Mouse (Mus musculus) stomach, postnatal 0 days (tissue): Measurements from ENCODE around the gene Atad3a. TPM values are rescaled to one million over a fixed set of nuclear protein-coding genes. Genes with fewer than 3 reads are reported as not detected.

ENCODE experiments used
- ATAC-seq: fragments of 200-750 bp; cut with Nextera tagmentation; 2 replicates; pipeline ENCODE4 v1.8.0; 2017; ENCODE audit not compliant: low FRiP score, low TSS enrichment
- DNase-seq: peaks from one replicate; pipeline ENCODE4 v3.0.0-alpha.2; 2016; ENCODE audit warnings: low spot score
- H3K27ac ChIP-seq: fragments of 300-500 bp; sonication (generic); replicated peaks from 2 replicates; pipeline ENCODE4 v1.5.1; 2014; ENCODE audit warnings: mild to moderate bottlenecking, control low read depth
- H3K27me3 ChIP-seq: fragments of 300-500 bp; sonication (generic); 2 replicates; pipeline ENCODE4 v1.6.1; 2014; ENCODE audit warnings: low read length; ENCODE audit not compliant: control insufficient read depth, insufficient read depth
- H3K36me3 ChIP-seq: fragments of 300-500 bp; sonication (generic); 2 replicates; pipeline ENCODE4 v1.6.1; 2014; ENCODE audit warnings: low read length, mixed read lengths; ENCODE audit not compliant: control insufficient read depth, insufficient read depth
- H3K4me1 ChIP-seq: fragments of 300-500 bp; sonication (generic); replicated peaks from 2 replicates; pipeline ENCODE4 v1.6.1; 2014; ENCODE audit warnings: antibody characterized with exemption; ENCODE audit not compliant: control insufficient read depth, insufficient read depth
- H3K4me2 ChIP-seq: fragments of 300-500 bp; sonication (generic); replicated peaks from 2 replicates; pipeline ENCODE4 v1.6.1; 2014; ENCODE audit warnings: low read depth, mild to moderate bottlenecking, control low read depth, moderate library complexity
- H3K4me3 ChIP-seq: fragments of 300-500 bp; sonication (generic); 2 replicates; pipeline ENCODE4 v1.5.1; 2014; ENCODE audit warnings: low read depth, low read length, control low read depth
- H3K9ac ChIP-seq: fragments of 300-500 bp; sonication (generic); 2 replicates; pipeline ENCODE4 v1.6.1; 2014; ENCODE audit warnings: mild to moderate bottlenecking, low read length, control low read depth, mixed read lengths
- H3K9me3 ChIP-seq: fragments of 300-500 bp; sonication (generic); 2 replicates; pipeline ENCODE4 v1.6.1; 2016; ENCODE audit warnings: low read length; ENCODE audit not compliant: control insufficient read depth
- CTCF ChIP-seq: IDR thresholded peaks from 2 replicates; pipeline ENCODE4 v1.5.1; 2016; ENCODE audit warnings: antibody characterized with exemption, low read depth, mild to moderate bottlenecking, moderate library complexity
- EP300 ChIP-seq: optimal IDR thresholded peaks from 2 replicates; pipeline ENCODE3; 2016; ENCODE audit warnings: antibody characterized with exemption
- WGBS: fragments of 180-500 bp; shearing (Covaris S2); extraction: QIAGEN DNeasy Blood & Tissue Kit; methylation state at CpG from one replicate; pipeline ENCODE4 v1.1.7; 2014; 5-methylcytosine and 5-hydroxymethylcytosine counted together
- polyA plus RNA-seq: library from polyadenylated mRNA; unstranded; fragments of >200 nt; fragmentation: Nextera tagmentation; extraction: Ambion mirVana; gene quantifications from 2 replicates; pipeline ENCODE4 v1.2.1, GENCODE M21; 2015

Atad3a gene
- polyA plus RNA-seq, 1 experiment from 2014 or later = 48.8 TPM

- peak; percentile 16 for DNase-seq
- Histone ChIP-seq H3K4me1 (peaks cover 13% of the 10 kb centered on the region), H3K9me3 (no peaks in the 10 kb centered on the region), H3K27ac (peak overlapping the region; percentile 35; the same call in 1 of the 2 replicates), H3K4me3 (no peak overlapping the region), H3K9ac (no peak overlapping the region), H3K27me3 (no peaks in the 10 kb centered on the region), H3K4me2 (no peak overlapping the region), H3K36me3 (no peaks in the 10 kb centered on the region)
- WGBS = 56% methylated on average over 2 of the region's 2 CpGs
- TF ChIP-seq CTCF (no peak), EP300 (no peak)
- ATAC-seq = no peak
Observed at GRCm38 (mm10) chr4:155777816-155778215, 16.9 kb upstream of the Atad3a start.

- Histone ChIP-seq H3K27me3 (no peaks in the 10 kb centered on the region; the same call in 1 of the 2 replicates), H3K4me3 (no peak overlapping the region), H3K27ac (peak overlapping the region; percentile 85; the same call in 1 of the 2 replicates), H3K4me2 (no peak overlapping the region), H3K36me3 (no peaks in the 10 kb centered on the region), H3K9me3 (no peaks in the 10 kb centered on the region), H3K9ac (no peak overlapping the region), H3K4me1 (peaks cover 13% of the 10 kb centered on the region)
- TF ChIP-seq EP300 (no peak), CTCF (no peak)
- ATAC-seq (no peak), DNase-seq (no peak)
- WGBS = 78% methylated on average over 2 of the region's 2 CpGs
Observed at GRCm38 (mm10) chr4:155776704-155777335, 15.9 kb upstream of the Atad3a start.

- Histone ChIP-seq H3K27ac (peak overlapping the region; percentile 85), H3K9me3 (no peaks in the 10 kb centered on the region), H3K9ac (no peak overlapping the region), H3K4me1 (peaks cover 13% of the 10 kb centered on the region), H3K4me2 (no peak overlapping the region), H3K4me3 (no peak overlapping the region), H3K27me3 (no peaks in the 10 kb centered on the region; the same call in 1 of the 2 replicates), H3K36me3 (no peaks in the 10 kb centered on the region)
- 46% methylated on average over 3 of the region's 3 CpGs for WGBS
- TF ChIP-seq CTCF = no peak
- TF ChIP-seq EP300 = no peak
- DNase-seq (peak; percentile 23), ATAC-seq (no peak)
Observed at GRCm38 (mm10) chr4:155775855-155776254, 15.0 kb upstream of the Atad3a start.

- 21% methylated on average over 9 of the region's 9 CpGs for WGBS
- Histone ChIP-seq H3K4me2 (peak overlapping the region; percentile 83), H3K36me3 (no peaks in the 10 kb centered on the region), H3K9ac (0 out of 2 replicates have a peak overlapping the region, but pooled peaks have one; percentile 35), H3K27ac (peak overlapping the region; percentile 85), H3K27me3 (no peaks in the 10 kb centered on the region; the same call in 1 of the 2 replicates), H3K9me3 (no peaks in the 10 kb centered on the region), H3K4me3 (peak overlapping the region; percentile 48), H3K4me1 (peaks cover 15% of the 10 kb centered on the region)
- DNase-seq (peak; percentile 49), ATAC-seq (no peak; the same call in 1 of the 2 replicates)
- no peak for TF ChIP-seq CTCF
- TF ChIP-seq EP300 = no peak
Observed at GRCm38 (mm10) chr4:155774971-155775740, 14.3 kb upstream of the Atad3a start.

- Histone ChIP-seq H3K36me3 (no peaks in the 10 kb centered on the region), H3K27me3 (no peaks in the 10 kb centered on the region; the same call in 1 of the 2 replicates), H3K4me3 (peak within 1 kb of the TSS; percentile 48), H3K4me1 (peaks cover 15% of the 10 kb centered on the region), H3K9ac (peak within 1 kb of the TSS; percentile 62), H3K9me3 (no peaks in the 10 kb centered on the region), H3K4me2 (peak within 1 kb of the TSS; percentile 83), H3K27ac (peak within 1 kb of the TSS; percentile 85)
- WGBS = under 1% methylated on average over 33 of the region's 35 CpGs
- DNase-seq = peak; percentile 94
- TF ChIP-seq CTCF (peak; percentile 14; the same call in 1 of the 2 replicates), EP300 (no peak)
- ATAC-seq = peak; percentile 86
Observed at GRCm38 (mm10) chr4:155774280-155774754, 13.4 kb upstream of the Atad3a start, which contains the start of gene Vwa1. Gene Vwa1 (minus strand): TSS chr4:155774698.
